Mouse (Mus musculus) stomach, embryonic 15.5 days (tissue): ENCODE measurements at regions not wholly inside any gene's neighbourhood (a gene's known extent, or its start where the extent isn't known, plus 50 kb on each side); places are given as distances from the start of the nearest gene placed in this dataset.

Source experiments
- ATAC-seq: fragments of 200-750 bp; cut with Nextera tagmentation; 2 replicates; pipeline ENCODE4 v1.8.0; 2017; ENCODE audit warnings: low read depth, moderate number of reproducible peaks, moderate TSS enrichment; ENCODE audit not compliant: insufficient read depth, low FRiP score
- H3K27ac ChIP-seq: fragments of 300-500 bp; sonication (generic); 2 replicates; pipeline ENCODE4 v1.5.1; 2015; ENCODE audit warnings: mild to moderate bottlenecking, inconsistent platforms
- H3K27me3 ChIP-seq: fragments of 300-500 bp; sonication (generic); replicated peaks from 2 replicates; pipeline ENCODE4 v1.6.1; 2015; ENCODE audit warnings: inconsistent platforms
- H3K36me3 ChIP-seq: fragments of 300-500 bp; sonication (generic); 2 replicates; pipeline ENCODE4 v1.6.1; 2015; ENCODE audit warnings: inconsistent platforms
- H3K4me1 ChIP-seq: fragments of 300-500 bp; sonication (generic); 2 replicates; pipeline ENCODE4 v1.6.1; 2015; ENCODE audit warnings: inconsistent platforms
- H3K4me2 ChIP-seq: fragments of 300-500 bp; sonication (generic); 2 replicates; pipeline ENCODE4 v1.6.1; 2015; ENCODE audit warnings: mild to moderate bottlenecking, inconsistent platforms
- H3K4me3 ChIP-seq: fragments of 300-500 bp; sonication (generic); replicated peaks from 2 replicates; pipeline ENCODE4 v1.5.1; 2015; ENCODE audit warnings: inconsistent platforms
- H3K9ac ChIP-seq: fragments of 300-500 bp; sonication (generic); 2 replicates; pipeline ENCODE4 v1.6.1; 2015; ENCODE audit warnings: inconsistent platforms
- H3K9me3 ChIP-seq: fragments of 300-500 bp; sonication (generic); 2 replicates; pipeline ENCODE4 v1.6.1; 2016; ENCODE audit warnings: inconsistent platforms
- WGBS: fragments of 180-500 bp; shearing (Covaris S2); methylation state at CpG from one replicate; pipeline ENCODE4 v1.1.7; 2015; 5-methylcytosine and 5-hydroxymethylcytosine counted together

DNA sequence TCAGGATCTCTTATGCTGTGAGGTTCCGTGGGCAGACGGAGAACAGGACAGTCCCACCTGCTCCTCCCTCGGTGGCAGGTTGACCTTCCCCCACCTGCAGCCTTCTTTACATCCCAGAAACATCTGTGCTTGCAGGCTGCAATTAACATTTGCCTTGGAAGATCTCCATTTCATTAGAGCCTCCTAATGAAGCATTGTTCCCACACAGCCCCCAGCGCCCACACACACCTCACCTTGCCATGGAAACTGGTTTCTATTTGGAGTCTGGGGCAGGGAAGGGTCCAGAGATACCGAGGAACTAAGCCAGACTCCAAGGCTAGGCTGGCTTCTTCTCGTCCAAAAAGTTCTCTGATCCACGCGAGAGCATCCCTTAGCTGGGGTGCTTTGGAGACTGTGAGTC is 56.6 kb upstream of the Rpl38 start:
- Histone ChIP-seq H3K27me3 (no peaks in the 10 kb centered on the region), H3K9ac (no peak overlapping the region), H3K9me3 (no peaks in the 10 kb centered on the region), H3K36me3 (no peaks in the 10 kb centered on the region), H3K27ac (no peak overlapping the region), H3K4me1 (no peaks in the 10 kb centered on the region), H3K4me3 (no peak overlapping the region), H3K4me2 (no peak overlapping the region)
- WGBS = 75% methylated on average over 8 of the region's 8 CpGs
- no peak for ATAC-seq

DNA sequence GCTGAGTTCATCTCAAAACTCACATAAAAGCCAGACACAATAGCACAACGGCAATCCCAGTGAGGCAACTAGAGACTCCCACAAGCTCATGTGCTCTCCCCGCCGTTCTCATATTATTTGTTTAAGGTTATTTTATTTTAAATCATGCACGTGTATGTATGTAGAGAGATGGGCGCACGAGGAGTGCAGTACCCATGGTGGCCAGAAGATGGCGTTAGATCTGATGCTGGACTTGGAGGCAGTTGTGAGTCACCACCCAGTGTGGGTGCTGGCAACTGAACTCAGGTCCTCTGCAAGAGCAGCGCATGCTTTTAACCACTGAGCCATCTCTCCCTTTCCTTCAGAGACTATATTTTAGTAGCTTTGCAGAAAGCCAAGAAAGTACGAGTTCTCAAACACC is 60.3 kb upstream of the Rpl38 start:
- Histone ChIP-seq H3K9me3 (0 out of 2 replicates have a peak, but pooled peaks cover under 1% of the 10 kb centered on the region), H3K4me1 (no peaks in the 10 kb centered on the region), H3K4me3 (no peak overlapping the region), H3K4me2 (no peak overlapping the region), H3K36me3 (no peaks in the 10 kb centered on the region), H3K27ac (no peak overlapping the region), H3K27me3 (no peaks in the 10 kb centered on the region), H3K9ac (no peak overlapping the region)
- WGBS = 88% methylated on average over 9 of the region's 9 CpGs
- no peak for ATAC-seq

DNA sequence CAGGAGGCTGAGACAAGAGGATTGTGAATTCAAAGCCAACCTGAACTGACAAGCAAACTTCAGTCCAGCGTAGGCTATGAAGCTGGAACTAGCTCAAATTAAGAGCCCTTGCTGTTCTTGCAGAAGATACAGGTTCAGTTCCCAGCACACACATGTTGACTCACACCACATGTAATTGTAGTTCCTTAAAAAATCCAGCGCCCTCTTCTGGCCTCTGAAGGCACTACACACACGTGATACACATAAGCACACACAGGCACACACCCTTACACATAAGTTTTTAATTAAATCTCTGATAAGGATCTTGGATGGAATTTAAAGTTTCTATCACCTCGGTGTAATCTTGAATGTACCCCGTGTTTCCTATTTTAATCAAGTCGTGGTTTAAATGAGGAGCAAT is 65.2 kb upstream of the Rpl38 start:
- Histone ChIP-seq H3K4me1 (no peaks in the 10 kb centered on the region), H3K4me2 (no peak overlapping the region), H3K9ac (no peak overlapping the region), H3K9me3 (0 out of 2 replicates have a peak, but pooled peaks cover 3% of the 10 kb centered on the region), H3K27me3 (no peaks in the 10 kb centered on the region), H3K36me3 (no peaks in the 10 kb centered on the region), H3K27ac (no peak overlapping the region), H3K4me3 (no peak overlapping the region)
- WGBS = 81% methylated on average over 6 of the region's 6 CpGs
- ATAC-seq = no peak

DNA sequence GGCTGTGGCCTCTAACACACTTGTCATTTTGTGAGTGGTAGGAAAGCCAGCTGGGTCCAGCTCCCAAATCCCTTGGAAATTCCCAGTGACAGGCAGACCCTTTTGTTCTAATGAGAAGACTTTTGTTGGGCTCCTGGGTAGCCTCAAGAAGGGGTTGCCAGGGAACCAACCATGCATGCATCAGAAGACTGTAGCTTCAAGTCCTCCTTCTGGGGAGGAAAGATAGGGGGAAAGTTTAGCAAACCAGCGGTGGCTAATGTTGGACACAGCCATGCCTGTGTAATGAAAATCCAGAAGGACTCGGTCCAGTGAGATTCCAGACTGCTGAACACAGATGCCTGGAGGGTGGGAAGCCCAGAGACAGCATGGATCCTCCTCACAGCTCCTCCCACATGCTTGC is 71.1 kb upstream of the Rpl38 start:
- Histone ChIP-seq H3K4me1 (no peaks in the 10 kb centered on the region), H3K9me3 (no peaks in the 10 kb centered on the region), H3K27me3 (no peaks in the 10 kb centered on the region), H3K4me2 (no peak overlapping the region), H3K4me3 (no peak overlapping the region), H3K36me3 (no peaks in the 10 kb centered on the region), H3K27ac (no peak overlapping the region), H3K9ac (no peak overlapping the region)
- WGBS = 36% methylated on average over 2 of the region's 2 CpGs
- no peak for ATAC-seq

DNA sequence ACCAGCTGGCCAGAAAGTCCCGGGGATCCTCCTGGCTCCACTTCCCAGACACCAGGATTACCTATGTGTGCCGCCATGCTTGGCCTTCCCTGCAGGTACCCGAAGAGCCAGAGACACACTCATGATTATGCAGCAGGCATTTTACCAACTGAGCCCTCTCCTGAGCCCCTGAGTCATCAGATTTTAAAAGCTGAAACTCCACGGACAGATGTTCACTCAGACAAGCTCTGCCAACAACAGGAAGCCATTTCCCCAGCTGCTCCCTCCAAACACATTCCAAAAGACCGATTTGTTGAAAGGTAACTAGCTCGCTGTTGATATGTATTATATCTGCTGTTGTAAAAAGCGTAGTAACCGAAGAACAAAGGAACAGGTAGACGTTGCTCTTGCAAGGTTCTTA is 75.4 kb upstream of the Rpl38 start:
- Histone ChIP-seq H3K9me3 (no peaks in the 10 kb centered on the region), H3K9ac (no peak overlapping the region), H3K27ac (no peak overlapping the region), H3K4me2 (no peak overlapping the region), H3K4me1 (no peaks in the 10 kb centered on the region), H3K4me3 (no peak overlapping the region), H3K27me3 (no peaks in the 10 kb centered on the region), H3K36me3 (no peaks in the 10 kb centered on the region)
- ATAC-seq = no peak
- WGBS = 60% methylated on average over 9 of the region's 9 CpGs

DNA sequence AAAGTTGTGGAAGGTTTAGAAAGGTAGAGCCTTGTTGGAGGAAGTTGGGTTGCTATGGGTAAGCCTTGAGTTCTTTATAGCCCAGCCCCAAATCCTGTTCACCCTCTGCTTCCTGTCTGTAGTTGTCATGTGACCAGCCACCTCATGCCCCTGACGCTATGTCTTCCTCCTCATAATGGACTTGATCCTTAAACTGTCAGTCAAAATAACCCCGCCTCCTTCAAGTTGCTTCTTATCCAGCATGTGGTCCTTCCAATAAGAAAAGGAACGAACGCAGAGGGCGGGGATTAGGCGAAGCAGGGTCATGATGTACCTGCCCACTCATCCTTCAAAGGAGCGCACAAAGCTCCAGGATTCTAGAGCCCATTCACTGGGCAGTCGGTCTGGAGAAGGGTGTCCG is 79.8 kb upstream of the Rpl38 start:
- Histone ChIP-seq H3K36me3 (no peaks in the 10 kb centered on the region), H3K9ac (no peak overlapping the region), H3K4me3 (no peak overlapping the region), H3K4me2 (no peak overlapping the region), H3K27ac (no peak overlapping the region), H3K4me1 (no peaks in the 10 kb centered on the region), H3K9me3 (no peaks in the 10 kb centered on the region), H3K27me3 (no peaks in the 10 kb centered on the region)
- no peak for ATAC-seq
- 69% methylated on average over 9 of the region's 9 CpGs for WGBS

DNA sequence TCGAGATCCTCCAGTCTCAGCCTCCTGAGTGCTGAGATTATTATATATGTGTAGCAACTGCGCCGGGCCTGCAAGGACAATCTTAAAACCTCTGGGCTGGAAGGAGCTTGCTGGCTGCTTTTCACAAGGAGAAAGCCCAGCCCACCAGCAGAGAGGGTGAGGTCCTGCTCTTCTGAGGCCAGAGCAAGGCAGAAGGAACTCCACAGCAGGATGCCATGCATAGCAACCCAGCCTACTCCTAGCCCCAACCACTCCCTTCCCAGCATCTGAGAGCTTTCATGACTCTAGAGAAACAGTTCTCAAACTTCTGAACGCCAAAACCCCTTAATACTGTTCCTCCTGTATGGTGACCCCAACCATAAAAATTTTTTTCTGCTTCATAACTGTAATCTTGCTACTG is 80.3 kb upstream of the Rpl38 start:
- WGBS = 80% methylated on average over 4 of the region's 4 CpGs
- ATAC-seq = no peak
- no peaks in the 10 kb centered on the region for H3K27me3 ChIP-seq
- H3K36me3 ChIP-seq = no peaks in the 10 kb centered on the region
- no peak overlapping the region for H3K27ac ChIP-seq
- H3K9me3 ChIP-seq = no peaks in the 10 kb centered on the region
- H3K4me1 ChIP-seq = no peaks in the 10 kb centered on the region
- H3K9ac ChIP-seq = no peak overlapping the region
- H3K4me3 ChIP-seq = no peak overlapping the region
- H3K4me2 ChIP-seq = no peak overlapping the region

DNA sequence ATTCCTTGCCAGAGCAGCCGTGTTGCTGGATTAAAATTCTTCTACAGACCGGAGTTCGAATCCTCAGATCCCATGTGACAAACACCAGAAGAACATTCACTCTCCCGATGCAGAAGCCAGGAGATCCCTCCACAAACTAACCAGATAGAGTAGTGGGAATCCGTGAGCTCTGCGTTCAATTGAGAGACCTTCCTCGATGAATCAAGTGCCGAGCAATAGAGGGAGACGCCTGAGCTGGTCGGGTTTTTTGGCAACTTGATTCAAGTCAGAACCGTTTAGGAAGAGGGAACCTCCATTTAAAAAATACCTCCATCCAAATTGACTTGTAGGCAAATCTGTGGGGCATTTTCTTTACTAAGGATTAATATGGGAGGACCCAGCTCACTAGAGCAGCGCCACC is 81.9 kb upstream of the Rpl38 start:
- no peaks in the 10 kb centered on the region for H3K9me3 ChIP-seq
- 85% methylated on average over 12 of the region's 12 CpGs for WGBS
- H3K4me1 ChIP-seq = no peaks in the 10 kb centered on the region
- H3K27ac ChIP-seq = no peak overlapping the region
- no peak overlapping the region for H3K9ac ChIP-seq
- H3K36me3 ChIP-seq = no peaks in the 10 kb centered on the region
- ATAC-seq = no peak
- no peaks in the 10 kb centered on the region for H3K27me3 ChIP-seq
- no peak overlapping the region for H3K4me2 ChIP-seq
- H3K4me3 ChIP-seq = no peak overlapping the region

DNA sequence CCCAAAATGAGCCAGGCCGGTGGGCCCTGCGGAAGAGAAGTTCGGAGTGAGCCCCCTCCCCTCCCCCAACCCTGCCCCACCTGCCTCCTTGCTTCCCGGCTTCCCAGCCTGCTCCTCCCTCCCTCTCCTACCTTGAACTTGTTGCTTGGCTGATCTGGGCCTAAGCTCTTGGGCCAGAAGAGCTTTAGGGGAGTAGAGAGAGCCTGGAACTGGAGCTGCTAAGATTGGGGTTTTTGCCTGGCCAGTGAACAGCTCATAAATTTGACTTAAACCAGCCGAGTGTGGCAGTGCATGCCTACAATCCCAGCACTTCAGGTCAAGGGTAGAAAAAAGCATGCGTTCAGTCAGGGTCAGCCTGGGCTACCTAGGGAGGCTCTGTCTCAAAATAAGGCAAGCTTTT is 83.5 kb upstream of the Rpl38 start:
- 64% methylated on average over 6 of the region's 6 CpGs for WGBS
- H3K27ac ChIP-seq = no peak overlapping the region
- no peaks in the 10 kb centered on the region for H3K27me3 ChIP-seq
- no peak for ATAC-seq
- no peaks in the 10 kb centered on the region for H3K36me3 ChIP-seq
- H3K4me1 ChIP-seq = no peaks in the 10 kb centered on the region
- H3K4me2 ChIP-seq = no peak overlapping the region
- no peaks in the 10 kb centered on the region for H3K9me3 ChIP-seq
- H3K9ac ChIP-seq = no peak overlapping the region
- H3K4me3 ChIP-seq = no peak overlapping the region

DNA sequence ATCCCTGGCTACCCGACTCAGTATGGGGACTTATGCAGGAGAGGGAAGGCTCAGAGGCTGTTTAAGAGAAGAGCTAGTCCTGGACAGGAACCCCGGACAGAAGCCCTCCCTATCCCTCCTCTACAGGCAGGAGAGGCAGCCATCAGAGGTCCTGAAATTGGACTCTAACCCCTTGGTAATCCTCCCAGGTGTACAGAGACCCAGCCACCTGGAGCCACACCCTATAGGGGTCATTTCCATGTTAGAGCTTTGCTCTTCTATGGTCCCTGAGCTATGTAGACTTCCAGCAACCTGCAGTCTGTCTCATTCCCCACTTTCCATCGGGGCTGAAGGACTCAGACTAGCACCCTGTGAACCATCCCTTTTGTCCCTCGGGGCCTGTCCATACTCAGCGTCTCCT is 84.2 kb upstream of the Rpl38 start:
- 67% methylated on average over 5 of the region's 5 CpGs for WGBS
- H3K4me3 ChIP-seq = no peak overlapping the region
- H3K4me1 ChIP-seq = no peaks in the 10 kb centered on the region
- H3K4me2 ChIP-seq = no peak overlapping the region
- H3K27me3 ChIP-seq = no peaks in the 10 kb centered on the region
- ATAC-seq = no peak
- H3K36me3 ChIP-seq = no peaks in the 10 kb centered on the region
- H3K27ac ChIP-seq = no peak overlapping the region
- H3K9me3 ChIP-seq = no peaks in the 10 kb centered on the region
- no peak overlapping the region for H3K9ac ChIP-seq

DNA sequence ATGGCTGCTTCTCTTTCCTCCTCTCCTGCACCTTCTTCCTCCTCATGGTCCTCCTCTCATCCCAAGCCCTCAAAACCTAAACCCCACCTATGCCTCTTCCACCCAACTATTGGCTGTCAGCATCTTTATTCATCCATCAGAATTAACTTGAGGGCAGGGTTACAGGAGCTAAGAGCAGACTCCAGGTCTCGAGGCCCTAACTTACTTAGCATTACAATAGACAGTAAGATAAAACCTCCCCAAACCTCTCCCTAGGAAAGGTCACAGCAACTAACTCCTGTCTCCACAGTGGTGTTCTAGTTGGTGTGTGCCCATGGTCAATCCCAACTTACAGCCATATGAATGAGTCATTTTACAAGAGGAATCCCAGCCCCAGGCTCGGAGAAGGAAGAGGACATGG is 88.3 kb upstream of the Rpl38 start:
- 72% methylated on average over 2 of the region's 2 CpGs for WGBS
- no peak overlapping the region for H3K4me3 ChIP-seq
- H3K36me3 ChIP-seq = no peaks in the 10 kb centered on the region
- H3K27me3 ChIP-seq = no peaks in the 10 kb centered on the region
- no peak overlapping the region for H3K4me2 ChIP-seq
- H3K9me3 ChIP-seq = no peaks in the 10 kb centered on the region
- H3K9ac ChIP-seq = no peak overlapping the region
- H3K27ac ChIP-seq = no peak overlapping the region
- H3K4me1 ChIP-seq = no peaks in the 10 kb centered on the region
- ATAC-seq = no peak

DNA sequence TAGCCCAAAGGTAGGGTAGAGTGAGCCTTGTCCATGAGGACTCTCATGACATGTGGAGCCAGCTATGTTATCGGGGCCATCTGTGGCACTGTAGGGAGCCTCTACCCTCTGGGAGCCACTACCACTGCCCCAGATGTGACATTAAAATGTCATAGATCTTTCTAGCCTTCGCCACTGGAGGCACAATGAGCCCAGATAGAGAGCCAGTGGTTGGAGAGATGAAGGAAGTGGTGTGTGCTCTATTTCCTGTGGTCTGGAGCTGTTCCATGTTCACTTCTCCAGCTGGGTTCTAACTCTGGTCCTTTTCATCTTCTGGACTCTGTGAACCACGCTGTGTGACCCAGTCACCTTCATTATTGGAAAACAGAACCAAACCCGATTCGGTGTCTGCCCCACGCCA is 89.8 kb upstream of the Rpl38 start:
- WGBS = 84% methylated on average over 6 of the region's 6 CpGs
- H3K9ac ChIP-seq = no peak overlapping the region

DNA sequence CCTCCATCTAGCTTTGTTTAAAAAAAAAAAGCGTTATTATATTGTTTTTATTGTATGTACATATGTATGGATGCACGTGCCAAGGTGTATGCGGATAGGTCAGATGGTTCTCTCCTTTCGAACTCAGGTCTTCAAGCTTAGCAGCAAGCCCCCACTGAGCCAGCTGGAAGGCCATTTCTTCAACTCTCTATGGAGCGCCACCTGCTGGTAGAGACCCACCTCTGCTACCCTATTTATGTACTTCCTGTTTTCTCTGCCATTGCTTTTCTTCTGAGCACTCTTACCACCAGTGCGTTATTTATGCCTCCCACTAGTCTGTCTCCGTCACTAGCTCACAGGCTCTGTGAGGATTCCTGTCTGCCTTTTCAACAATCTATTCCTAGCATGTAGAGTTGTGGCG is 91.5 kb upstream of the Rpl38 start:
- no peaks in the 10 kb centered on the region for H3K9me3 ChIP-seq
- no peaks in the 10 kb centered on the region for H3K36me3 ChIP-seq
- 79% methylated on average over 8 of the region's 8 CpGs for WGBS
- H3K4me3 ChIP-seq = no peak overlapping the region
- H3K9ac ChIP-seq = no peak overlapping the region
- no peak for ATAC-seq
- no peak overlapping the region for H3K27ac ChIP-seq
- H3K4me1 ChIP-seq = no peaks in the 10 kb centered on the region
- H3K27me3 ChIP-seq = no peaks in the 10 kb centered on the region
- no peak overlapping the region for H3K4me2 ChIP-seq

More for the DNA sequence above, 89.8 kb upstream of the Rpl38 start:
- no peaks in the 10 kb centered on the region for H3K36me3 ChIP-seq
- no peak overlapping the region for H3K4me2 ChIP-seq
- H3K4me1 ChIP-seq = no peaks in the 10 kb centered on the region
- H3K27ac ChIP-seq = no peak overlapping the region
- H3K9me3 ChIP-seq = no peaks in the 10 kb centered on the region
- no peaks in the 10 kb centered on the region for H3K27me3 ChIP-seq
- no peak for ATAC-seq
- H3K4me3 ChIP-seq = no peak overlapping the region
